Mouse (Mus musculus) adrenal gland, adult 18-20 months (tissue): Measurements from ENCODE around the gene Ylpm1. TPM values are rescaled to one million over a fixed set of nuclear protein-coding genes. Genes with fewer than 3 reads are reported as not detected.

Source experiments
- DNase-seq, 2 experiments: peaks; one replicate each; pipeline ENCODE4 v3.0.0; 2021 to 2022; ENCODE audit warnings: low spot score in 2 of 2
- long read RNA-seq, 2 experiments: library from polyadenylated mRNA; stranded (forward); transcript quantifications; one replicate each; pipeline ENCODE4 v2.0.0; 2021
- total RNA-seq, 2 experiments: library from RNA; stranded (reverse); gene quantifications; 1 replicate in 1 of 2; 2 replicates in 1 of 2; pipeline ENCODE4 v1.2.3; 2021

Ylpm1 gene
- total RNA-seq = 10 to 100 TPM; 39.4 to 46.1 TPM
- long read RNA-seq, experiment 1, full-length matches to known transcripts = 3 of 5 reads
- long read RNA-seq, experiment 1, partial matches to known transcripts = 1 of 5 reads
- long read RNA-seq, experiment 1, other reads (novel, unspliced or antisense) = 1 of 5 reads
- long read RNA-seq, experiment 2, partial matches to known transcripts = 6 of 6 reads
- long read RNA-seq, experiment 2, other reads (novel, unspliced or antisense) = 0 of 6 reads

GRCm38 (mm10) chr12:84996083-84996496 is at the start of gene Ylpm1:
TSS of gene Ylpm1 (plus strand) at chr12:84996321.
- DNase-seq = peak; percentile 93 to 95

DNA sequence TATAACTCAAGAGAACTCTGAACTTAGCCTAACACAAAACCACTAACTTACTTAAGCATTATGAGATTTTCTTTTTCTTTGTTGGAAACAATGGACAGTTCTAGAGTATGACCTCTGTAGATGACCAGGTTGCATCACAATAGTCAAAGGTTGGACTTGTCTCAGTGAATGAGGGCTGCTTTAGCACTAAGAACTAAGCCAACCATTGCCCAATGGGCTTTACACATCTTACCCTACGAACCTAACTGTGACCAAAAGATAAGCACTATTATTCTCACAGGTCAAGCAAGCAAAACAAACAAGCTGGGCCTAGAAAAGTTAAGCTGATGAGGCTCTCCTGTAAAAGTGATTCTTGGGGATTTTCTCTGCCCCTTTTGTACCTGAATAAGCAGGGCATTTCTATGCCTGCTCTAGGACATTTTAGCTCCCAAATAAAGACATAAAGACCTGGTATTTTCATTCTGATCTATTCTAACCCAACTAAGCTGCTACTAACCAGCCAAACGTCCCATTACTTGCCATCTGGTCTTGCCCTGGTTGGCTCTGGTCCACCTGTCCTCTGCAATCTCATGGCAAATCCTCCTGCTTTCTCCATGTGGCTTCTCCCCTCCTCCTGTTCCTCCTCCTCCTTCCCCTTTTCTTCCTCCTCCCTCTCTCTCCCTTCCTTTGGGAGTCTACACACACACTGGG is 48.1 kb upstream of the Ylpm1 start:
- no peak for DNase-seq

DNA sequence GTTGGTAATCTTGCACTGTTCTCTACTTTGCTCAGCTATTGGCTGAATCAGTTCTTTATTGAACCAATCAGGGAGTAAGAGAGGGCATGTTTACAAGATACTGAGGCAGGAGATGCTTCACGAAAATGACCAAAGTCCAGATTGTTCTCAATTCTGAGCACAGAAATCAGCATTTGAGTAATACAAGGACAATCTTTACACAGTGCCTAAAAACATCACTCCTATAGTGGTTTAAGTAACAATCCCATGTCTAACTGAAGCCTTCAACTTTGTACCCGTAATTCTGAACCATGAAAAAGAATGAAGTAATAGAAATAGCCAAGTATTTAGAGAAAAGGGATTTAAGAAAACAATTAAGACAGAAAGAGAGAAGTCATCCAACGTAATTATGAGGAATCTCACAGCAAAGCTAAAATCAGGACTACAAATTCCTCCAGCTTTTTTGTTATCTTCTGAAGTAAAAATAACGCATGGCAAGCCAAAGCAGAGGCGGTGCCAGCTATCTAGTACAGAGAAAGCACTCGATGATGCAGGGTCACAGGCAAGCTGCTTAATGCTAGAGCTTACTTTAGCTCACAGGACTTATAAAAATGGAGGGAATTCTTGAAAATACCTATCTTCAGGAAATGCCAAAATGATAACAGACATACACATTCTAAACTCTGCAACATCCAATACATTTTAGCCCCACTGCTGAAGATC is 47.4 kb upstream of the Ylpm1 start:
- DNase-seq = no peak

- DNase-seq = no peak
Observed at GRCm38 (mm10) chr12:84950763-84951162, 45.4 kb upstream of the Ylpm1 start.

DNA sequence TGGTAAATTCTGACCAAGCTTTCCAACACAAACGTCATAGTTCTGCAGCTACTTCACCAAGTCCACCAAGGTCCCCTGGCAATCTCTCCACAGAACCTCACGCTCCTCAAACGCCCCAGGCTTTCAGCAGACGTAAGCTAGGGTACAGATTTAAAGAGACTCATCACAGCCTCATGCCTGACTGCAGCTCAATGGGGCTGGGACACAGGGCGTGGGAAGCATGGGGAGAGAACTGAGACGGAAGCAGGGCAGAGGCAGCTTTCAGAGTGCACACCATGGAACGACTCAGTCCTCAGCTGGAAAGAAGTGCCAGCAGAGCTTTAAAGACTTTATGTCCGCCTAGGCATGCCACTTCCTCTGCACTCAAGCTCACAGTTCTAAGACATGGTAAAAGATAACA is 44.6 kb upstream of the Ylpm1 start:
- DNase-seq = no peak

DNA sequence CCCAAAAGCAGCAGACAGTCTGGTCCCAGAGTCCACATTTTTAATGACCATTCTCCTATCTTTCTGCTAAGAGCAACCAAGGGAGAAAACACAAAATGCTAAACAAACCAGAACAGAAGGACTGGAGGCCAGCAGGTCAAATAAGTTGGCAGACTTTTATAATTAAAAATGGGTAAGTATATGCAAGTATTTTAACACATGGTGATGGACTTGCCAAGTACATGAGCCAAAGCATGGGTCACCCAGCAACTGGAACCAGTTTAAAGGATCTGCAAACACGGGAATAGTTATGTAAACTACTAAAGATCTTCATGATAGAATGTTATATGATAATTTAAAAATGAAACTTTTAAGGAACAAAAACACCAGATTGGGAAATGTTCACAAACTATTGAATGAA is 43.8 kb upstream of the Ylpm1 start:
- no peak for DNase-seq

GRCm38 (mm10) chr12:84956317-84956716 is 39.8 kb upstream of the Ylpm1 start:
- DNase-seq = no peak

GRCm38 (mm10) chr12:84958794-84959356 is 37.2 kb upstream of the Ylpm1 start:
- no peak for DNase-seq

DNA sequence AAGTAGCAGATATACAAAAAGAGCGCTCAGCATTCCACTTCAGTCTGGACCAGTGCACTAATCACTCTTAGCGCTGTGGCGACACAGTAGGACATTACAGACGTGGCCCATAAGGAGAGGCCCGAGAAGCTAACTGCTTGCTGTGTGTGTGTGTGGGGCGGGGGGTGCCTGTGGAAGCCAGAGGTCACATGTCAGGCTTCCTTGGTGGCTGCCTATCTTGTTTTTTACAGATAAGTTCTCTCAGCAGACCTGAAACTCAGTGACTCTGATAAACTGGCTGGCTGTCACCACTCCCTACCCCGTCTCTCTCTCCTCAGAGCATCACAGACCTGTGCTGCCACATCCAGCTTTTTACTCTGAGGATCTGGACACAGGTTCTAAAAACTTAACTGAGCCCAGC is 33.5 kb upstream of the Ylpm1 start:
- DNase-seq = no peak

GRCm38 (mm10) chr12:84968831-84969655 is 27.1 kb upstream of the Ylpm1 start:
- DNase-seq = no peak

- DNase-seq = no peak
Observed at GRCm38 (mm10) chr12:84969656-84970427, 26.3 kb upstream of the Ylpm1 start.

GRCm38 (mm10) chr12:84970428-84971096 is 25.6 kb upstream of the Ylpm1 start, which contains the start of the genes Fcf1 and Arel1:
TSS of gene Fcf1 (plus strand) at chr12:84970897.
TSS of gene Arel1 (minus strand) at chr12:84970900.
- DNase-seq = peak; percentile 82 to 84

DNA sequence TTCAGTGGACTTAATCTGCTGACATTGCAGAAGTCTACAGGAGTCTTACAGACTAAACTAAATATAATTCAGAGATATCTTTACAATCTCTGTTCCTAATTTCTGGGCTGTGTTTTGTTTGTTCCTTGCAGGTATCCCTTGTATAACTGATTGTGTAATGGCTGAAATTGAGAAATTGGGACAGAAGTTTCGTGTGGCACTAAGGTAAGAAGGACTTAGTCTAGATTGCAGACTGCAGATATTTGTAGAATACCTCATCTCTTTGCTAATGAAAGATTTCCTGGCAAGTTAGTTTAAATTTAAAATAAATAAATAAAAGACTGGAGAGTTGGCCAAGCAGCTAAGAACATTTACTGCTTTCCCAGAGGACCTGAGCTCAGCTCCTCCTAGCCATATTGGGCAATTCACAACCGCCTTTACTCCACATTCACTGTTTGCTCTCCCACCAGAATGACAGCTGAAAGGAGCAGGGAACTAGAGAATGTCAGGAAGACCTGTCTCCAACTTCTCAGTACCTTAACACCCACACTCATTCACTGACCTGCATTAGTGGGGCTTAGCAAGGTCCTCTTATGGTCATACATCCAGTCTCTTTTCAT is 16.8 kb upstream of the Ylpm1 start:
- no peak for DNase-seq

- no peak for DNase-seq
Observed at GRCm38 (mm10) chr12:84989456-84989855, 6.7 kb upstream of the Ylpm1 start.

GRCm38 (mm10) chr12:84995112-84995761 is 884 bp upstream of the Ylpm1 start:
- DNase-seq = no peak

- peak; percentile 46 to 57 for DNase-seq
Observed at GRCm38 (mm10) chr12:84996501-84997398, 629 bp downstream of the Ylpm1 start.

- DNase-seq = no peak
Observed at GRCm38 (mm10) chr12:84999053-84999452, 2.9 kb downstream of the Ylpm1 start.

- no peak for DNase-seq
Observed at GRCm38 (mm10) chr12:85006206-85006605, 10.1 kb downstream of the Ylpm1 start.
